Mouse (Mus musculus): Measurements from ENCODE around the gene Gm3002.
"Not testable (repeated sequence)": the region's sequence is repeated elsewhere in the genome, so short reads cannot be mapped to it uniquely, and the experiment has no call there.

- TF ChIP-seq MYOD1 (IDR thresholded peaks at IDR 0.05; ENCODE audit: control insufficient read depth in 1 of 3, insufficient read length in 2 of 3, low read depth in 2 of 3); POLR2A (IDR thresholded peaks at IDR 0.05; ENCODE audit: insufficient read length, low read depth): not testable (repeated sequence)
Observed at GRCm38 (mm10) chr14:3883872-3884271, 74.0 kb downstream of the Gm3002 start, which contains the start of gene Gm2916.

Data from myocyte (in vitro differentiated cells).